Mouse (Mus musculus) lung, postnatal 0 days (tissue): ENCODE data around the gene Wdtc1. TPM values are rescaled to one million over a fixed set of nuclear protein-coding genes. Genes with fewer than 3 reads are reported as not detected.
A peak's percentile ranks its signal among the peaks of the same experiment; 100 is the strongest.

Experiments used
- ATAC-seq: fragments of 200-750 bp; cut with Nextera tagmentation; 2 replicates; pipeline ENCODE4 v1.8.0; 2017; ENCODE audit warnings: moderate library complexity
- DNase-seq: peaks from one replicate; pipeline ENCODE4 v3.0.0-alpha.2; 2016; ENCODE audit warnings: low spot score
- H3K27ac ChIP-seq: fragments of 300-500 bp; sonication (generic); 2 replicates; pipeline ENCODE4 v1.5.1; 2014; ENCODE audit warnings: antibody characterized with exemption, mild to moderate bottlenecking, low read length, mixed read lengths
- H3K27me3 ChIP-seq: fragments of 300-500 bp; sonication (generic); replicated peaks from 2 replicates; pipeline ENCODE4 v1.6.1; 2014; ENCODE audit warnings: low read length, mixed read lengths; ENCODE audit not compliant: insufficient read depth
- H3K36me3 ChIP-seq: fragments of 300-500 bp; sonication (generic); 2 replicates; pipeline ENCODE4 v1.6.1; 2014; ENCODE audit warnings: low read length, mixed read lengths; ENCODE audit not compliant: insufficient read depth
- H3K4me1 ChIP-seq: fragments of 300-500 bp; sonication (generic); 2 replicates; pipeline ENCODE4 v1.6.1; 2014; ENCODE audit warnings: antibody characterized with exemption, low read depth, low read length, mixed read lengths; ENCODE audit not compliant: insufficient read depth
- H3K4me2 ChIP-seq: fragments of 300-500 bp; sonication (generic); replicated peaks from 2 replicates; pipeline ENCODE4 v1.6.1; 2014; ENCODE audit warnings: low read depth, mild to moderate bottlenecking, low read length, moderate library complexity, mixed read lengths
- H3K4me3 ChIP-seq: fragments of 300-500 bp; sonication (generic); 2 replicates; pipeline ENCODE4 v1.5.1; 2014; ENCODE audit warnings: low read depth, low read length
- H3K9ac ChIP-seq: fragments of 300-500 bp; sonication (generic); replicated peaks from 2 replicates; pipeline ENCODE4 v1.6.1; 2014; ENCODE audit warnings: low read depth, mild to moderate bottlenecking
- H3K9me3 ChIP-seq: fragments of 300-500 bp; sonication (generic); 2 replicates; pipeline ENCODE4 v1.6.1; 2016; ENCODE audit warnings: low read length, mixed read lengths
- CTCF ChIP-seq: IDR thresholded peaks from 2 replicates; pipeline ENCODE4 v1.5.1; 2016; ENCODE audit warnings: antibody characterized with exemption, mild to moderate bottlenecking
- EP300 ChIP-seq: IDR thresholded peaks from 2 replicates; pipeline ENCODE4 v1.6.1; 2016; ENCODE audit warnings: antibody characterized with exemption, mild to moderate bottlenecking, control low read depth
- WGBS: fragments of 180-500 bp; shearing (Covaris S2); extraction: QIAGEN DNeasy Blood & Tissue Kit; methylation state at CpG from one replicate; pipeline ENCODE4 v1.1.7; 2014; 5-methylcytosine and 5-hydroxymethylcytosine counted together
- polyA plus RNA-seq: library from polyadenylated mRNA; unstranded; fragments of >200 nt; fragmentation: Nextera tagmentation; extraction: Ambion mirVana; gene quantifications from 2 replicates; pipeline ENCODE4 v1.2.1, GENCODE M21; 2015

The Wdtc1 gene
- polyA plus RNA-seq, 1 experiment from 2014 or later, result 9.9 TPM

DNA sequence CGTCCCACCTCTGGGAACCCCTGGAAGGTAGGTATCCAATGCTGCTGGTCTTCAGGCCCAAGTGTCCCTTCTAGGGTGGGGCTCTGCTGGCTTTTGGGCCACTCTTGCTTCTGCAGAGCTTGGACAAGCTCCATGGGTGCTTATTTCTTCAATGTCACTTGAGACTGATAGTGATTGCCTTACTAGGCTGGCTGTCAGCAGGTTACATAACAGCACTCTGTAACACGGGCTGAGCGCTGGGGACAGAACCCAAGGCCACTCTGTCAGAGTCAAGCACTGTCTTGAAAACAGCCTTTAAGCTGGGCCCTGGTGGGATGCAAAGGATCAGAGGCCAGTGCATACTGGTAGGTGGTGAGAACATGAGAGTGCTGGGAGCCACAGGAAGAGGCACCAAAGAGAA, 88.0 kb downstream of the Wdtc1 start:
- no peak for TF ChIP-seq EP300
- TF ChIP-seq CTCF, result no peak
- H3K4me1 ChIP-seq, result no peaks in the 10 kb centered on the region
- 89% methylated on average over 3 of the region's 3 CpGs for WGBS
- DNase-seq (no peak), ATAC-seq (no peak)
- H3K9me3 ChIP-seq, result no peaks in the 10 kb centered on the region
- no peak overlapping the region for H3K4me3 ChIP-seq
- no peak overlapping the region for H3K27ac ChIP-seq
- H3K9ac ChIP-seq, result no peak overlapping the region
- no peaks in the 10 kb centered on the region for H3K27me3 ChIP-seq
- peaks cover 36% of the 10 kb centered on the region for H3K36me3 ChIP-seq
- no peak overlapping the region for H3K4me2 ChIP-seq

GRCm38 (mm10) chr4:133264559-133264958, 88.7 kb downstream of the Wdtc1 start:
- no peaks in the 10 kb centered on the region for H3K4me1 ChIP-seq
- TF ChIP-seq EP300, result no peak
- TF ChIP-seq CTCF, result no peak
- H3K36me3 ChIP-seq, result peaks cover 33% of the 10 kb centered on the region
- no peak overlapping the region for H3K9ac ChIP-seq
- H3K27ac ChIP-seq, result no peak overlapping the region
- DNase-seq, result no peak
- no peak for ATAC-seq
- no peaks in the 10 kb centered on the region for H3K9me3 ChIP-seq
- no peak overlapping the region for H3K4me2 ChIP-seq
- H3K4me3 ChIP-seq, result no peak overlapping the region
- H3K27me3 ChIP-seq, result no peaks in the 10 kb centered on the region
- 97% methylated on average over 2 of the region's 2 CpGs for WGBS

DNA sequence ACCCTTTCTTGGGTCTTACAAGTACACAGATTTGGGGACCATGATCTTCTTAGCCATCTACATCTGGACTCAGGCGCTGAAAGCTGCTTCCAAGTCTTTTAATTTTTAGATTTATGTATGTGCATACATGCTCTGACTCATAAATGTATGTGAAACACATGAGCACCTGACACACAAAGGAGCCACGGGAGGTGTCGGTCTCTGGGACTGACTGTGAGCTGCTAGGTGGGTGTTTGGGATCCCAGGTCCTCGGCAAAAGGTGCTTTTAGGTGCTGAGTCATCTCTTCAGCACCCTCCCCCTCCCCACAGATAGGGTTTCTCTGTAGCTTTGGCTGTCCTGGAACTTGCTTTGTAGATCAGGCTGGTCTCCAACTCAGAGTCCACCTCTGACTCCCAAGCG, 89.5 kb downstream of the Wdtc1 start:
- H3K27ac ChIP-seq, result no peak overlapping the region
- H3K4me1 ChIP-seq, result no peaks in the 10 kb centered on the region
- TF ChIP-seq CTCF, result no peak
- TF ChIP-seq EP300, result no peak
- H3K27me3 ChIP-seq, result no peaks in the 10 kb centered on the region
- no peak overlapping the region for H3K4me2 ChIP-seq
- 93% methylated on average over 5 of the region's 5 CpGs for WGBS
- DNase-seq (no peak), ATAC-seq (no peak)
- H3K9ac ChIP-seq, result no peak overlapping the region
- peaks cover 26% of the 10 kb centered on the region for H3K36me3 ChIP-seq
- H3K4me3 ChIP-seq, result no peak overlapping the region
- H3K9me3 ChIP-seq, result no peaks in the 10 kb centered on the region

DNA sequence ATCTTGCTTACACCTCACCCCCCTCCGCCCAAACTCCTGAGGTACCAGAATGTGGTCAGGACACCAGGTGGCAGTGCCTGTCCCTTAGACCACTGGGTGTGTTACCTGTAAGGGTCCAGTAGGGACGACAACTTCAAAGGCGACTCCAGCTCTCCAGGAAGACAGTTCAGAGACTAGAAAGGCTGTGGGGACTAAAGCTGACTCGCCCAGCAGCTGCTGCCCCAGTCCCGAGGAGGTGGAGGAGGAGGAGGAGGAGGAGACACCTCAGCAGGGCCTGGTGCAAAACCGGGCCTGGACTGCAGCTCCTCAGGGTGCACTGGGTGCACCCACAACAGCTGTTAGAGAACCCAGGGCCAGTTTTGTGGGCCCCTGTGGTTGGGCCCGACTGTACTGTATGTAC, 90.4 kb downstream of the Wdtc1 start, which contains the start of gene Sytl1:
TSS of gene Sytl1 (minus strand) at position 232 of the 400 bp plus-strand sequence.
- Histone ChIP-seq H3K27me3 (no peaks in the 10 kb centered on the region), H3K36me3 (peaks cover 17% of the 10 kb centered on the region), H3K9ac (no peak within 1 kb of the TSS; the same call in 1 of the 2 replicates), H3K4me3 (no peak within 1 kb of the TSS), H3K27ac (no peak within 1 kb of the TSS), H3K4me1 (no peaks in the 10 kb centered on the region), H3K4me2 (no peak within 1 kb of the TSS), H3K9me3 (no peaks in the 10 kb centered on the region)
- ATAC-seq, result peak; percentile 32; the same call in 1 of the 2 replicates
- WGBS, result 42% methylated on average over 7 of the region's 7 CpGs
- no peak for DNase-seq
- TF ChIP-seq EP300 (no peak), CTCF (peak; percentile 30)

- Histone ChIP-seq H3K36me3 (peaks cover 13% of the 10 kb centered on the region), H3K4me2 (no peak overlapping the region), H3K9ac (no peak overlapping the region; the same call in 1 of the 2 replicates), H3K9me3 (no peaks in the 10 kb centered on the region), H3K27me3 (no peaks in the 10 kb centered on the region), H3K4me1 (no peaks in the 10 kb centered on the region), H3K4me3 (no peak overlapping the region), H3K27ac (no peak overlapping the region)
- no peak for DNase-seq
- WGBS, result 66% methylated on average over 7 of the region's 7 CpGs
- no peak for TF ChIP-seq EP300
- TF ChIP-seq CTCF, result no peak
- ATAC-seq, result no peak
Observed at GRCm38 (mm10) chr4:133262375-133262765, 90.9 kb downstream of the Wdtc1 start.

- Histone ChIP-seq H3K9me3 (no peaks in the 10 kb centered on the region), H3K4me2 (no peak overlapping the region), H3K9ac (no peak overlapping the region), H3K27me3 (peaks cover 2% of the 10 kb centered on the region; the same call in 1 of the 2 replicates), H3K4me1 (no peaks in the 10 kb centered on the region), H3K4me3 (no peak overlapping the region), H3K36me3 (peaks cover 8% of the 10 kb centered on the region), H3K27ac (no peak overlapping the region)
- 47% methylated on average over 10 of the region's 10 CpGs for WGBS
- no peak for DNase-seq
- no peak for TF ChIP-seq CTCF
- no peak for TF ChIP-seq EP300
- ATAC-seq, result no peak
Observed at GRCm38 (mm10) chr4:133261641-133262374, 91.5 kb downstream of the Wdtc1 start.
